Mouse (Mus musculus): ENCODE measurements around the gene Lect2.

- TF ChIP-seq CTCF (IDR thresholded peaks at IDR 0.05; ENCODE audit: control insufficient read depth, insufficient read depth, insufficient read length) (no peak), CEBPB (IDR thresholded peaks at IDR 0.05; ENCODE audit: low read depth) (no peak), MAX (IDR thresholded peaks at IDR 0.05) (no peak)
Observed at GRCm38 (mm10) chr13:56543805-56544204, 4.5 kb downstream of the Lect2 start.

All from C2C12 (cell line).